Comparison of ENCODE assay signal across 30 mouse cellular contexts in genomic region chr14:100924880-100925279, GRCm38 (mm10).
"Had no signal": no experiment of that assay in that cellular context is flagged by ENCODE, and none has a peak within 500 bp of the region (broad histone marks: within the 10 kb centered on the region; RNA-seq: fewer than 3 reads in every experiment).

No protein-coding gene starts in this region.

- H3K27me3 ChIP-seq: limb, embryonic 12.5 days; limb, embryonic 13.5 days; limb, embryonic 15.5 days; liver, embryonic 13.5 days; liver, embryonic 15.5 days; lung, embryonic 15.5 days; megakaryocyte, embryonic 14.5 days; midbrain, embryonic 12.5 days; midbrain, embryonic 13.5 days; midbrain, embryonic 15.5 days had no signal

- H3K27ac ChIP-seq: left cerebral cortex, adult 2 months; limb, embryonic 10.5 days; limb, embryonic 12.5 days; limb, embryonic 13.5 days; limb, embryonic 15.5 days; liver, embryonic 13.5 days; liver, embryonic 14.5 days; liver, embryonic 15.5 days; lung, embryonic 15.5 days; macrophage; midbrain, embryonic 10.5 days; midbrain, embryonic 12.5 days; midbrain, embryonic 13.5 days; midbrain, embryonic 15.5 days had no signal

- H3K36me3 ChIP-seq: limb, embryonic 10.5 days; limb, embryonic 12.5 days; limb, embryonic 13.5 days; limb, embryonic 15.5 days; liver, embryonic 13.5 days; liver, embryonic 15.5 days; lung, embryonic 15.5 days; midbrain, embryonic 10.5 days; midbrain, embryonic 12.5 days; midbrain, embryonic 13.5 days; midbrain, embryonic 15.5 days had no signal

- DNase-seq: left cerebral cortex, postnatal 4 days; liver; liver, embryonic 13.5 days; lung, adult 18-20 months; lung, adult 2 months; lung, embryonic 14.5 days; lung, postnatal 10 days; lung, postnatal 14 days; lung, postnatal 36 days; lung, postnatal 4 days; midbrain, embryonic 14.5 days had no signal

- H3K9me3 ChIP-seq: limb, embryonic 10.5 days; limb, embryonic 12.5 days; limb, embryonic 13.5 days; limb, embryonic 15.5 days; liver, embryonic 13.5 days; liver, embryonic 15.5 days; lung, embryonic 15.5 days; midbrain, embryonic 10.5 days; midbrain, embryonic 12.5 days; midbrain, embryonic 13.5 days; midbrain, embryonic 15.5 days had no signal

- H3K4me1 ChIP-seq: limb, embryonic 12.5 days; limb, embryonic 15.5 days; liver, embryonic 13.5 days; liver, embryonic 15.5 days; lung, embryonic 15.5 days; megakaryocyte, embryonic 14.5 days; midbrain, embryonic 10.5 days; midbrain, embryonic 12.5 days; midbrain, embryonic 13.5 days; midbrain, embryonic 15.5 days had no signal

- H3K4me3 ChIP-seq: left cerebral cortex, adult 2 months; limb, embryonic 10.5 days; limb, embryonic 12.5 days; limb, embryonic 13.5 days; limb, embryonic 15.5 days; liver, embryonic 13.5 days; liver, embryonic 15.5 days; lung, embryonic 15.5 days; megakaryocyte, embryonic 14.5 days; midbrain, embryonic 10.5 days; midbrain, embryonic 12.5 days; midbrain, embryonic 13.5 days; midbrain, embryonic 15.5 days; myocyte had no signal

- H3K9ac ChIP-seq: limb, embryonic 12.5 days; limb, embryonic 13.5 days; limb, embryonic 15.5 days; liver, embryonic 13.5 days; liver, embryonic 14.5 days; liver, embryonic 15.5 days; lung, embryonic 14.5 days; lung, embryonic 15.5 days; midbrain, embryonic 12.5 days; midbrain, embryonic 13.5 days; midbrain, embryonic 15.5 days had no signal

- H3K4me2 ChIP-seq: limb, embryonic 12.5 days; limb, embryonic 13.5 days; limb, embryonic 15.5 days; liver, embryonic 11.5 days; liver, embryonic 13.5 days; liver, embryonic 15.5 days; lung, embryonic 14.5 days; lung, embryonic 15.5 days; midbrain, embryonic 11.5 days; midbrain, embryonic 12.5 days; midbrain, embryonic 13.5 days; midbrain, embryonic 15.5 days had no signal

- ATAC-seq: lung, postnatal 0 days; midbrain, embryonic 13.5 days; midbrain, embryonic 15.5 days; midbrain, embryonic 16.5 days had no signal
